Mouse (Mus musculus) midbrain, embryonic 10.5 days (tissue): Measurements from ENCODE around the gene Cdkl2. TPM values are rescaled to one million over a fixed set of nuclear protein-coding genes. Genes with fewer than 3 reads are reported as not detected.

Experiments
- DNase-seq: peaks from one replicate; pipeline ENCODE4 v3.0.0-alpha.2; 2017; ENCODE audit warnings: low spot score
- H3K27ac ChIP-seq: fragments of 300-500 bp; sonication (generic); replicated peaks from 2 replicates; pipeline ENCODE4 v1.5.1; 2016; ENCODE audit warnings: mild to moderate bottlenecking
- H3K27me3 ChIP-seq: fragments of 300-500 bp; sonication (generic); 2 replicates; pipeline ENCODE4 v1.6.1; 2016; ENCODE audit warnings: low read depth, mild to moderate bottlenecking; ENCODE audit not compliant: poor library complexity, severe bottlenecking
- H3K36me3 ChIP-seq: fragments of 300-500 bp; sonication (generic); 2 replicates; pipeline ENCODE4 v1.6.1; 2016; ENCODE audit warnings: mild to moderate bottlenecking, moderate library complexity
- H3K4me1 ChIP-seq: fragments of 300-500 bp; sonication (generic); 2 replicates; pipeline ENCODE4 v1.6.1; 2016
- H3K4me3 ChIP-seq: fragments of 300-500 bp; sonication (generic); 2 replicates; pipeline ENCODE4 v1.5.1; 2016; ENCODE audit warnings: mild to moderate bottlenecking, moderate library complexity
- H3K9me3 ChIP-seq: fragments of 300-500 bp; sonication (generic); replicated peaks from 2 replicates; pipeline ENCODE4 v1.6.1; 2016; ENCODE audit warnings: mild to moderate bottlenecking
- WGBS: fragments of 180-500 bp; shearing (Covaris S2); methylation state at CpG from one replicate; pipeline ENCODE4 v1.1.7; 2016; 5-methylcytosine and 5-hydroxymethylcytosine counted together
- polyA plus RNA-seq: library from polyadenylated mRNA; unstranded; fragments of >200 nt; fragmentation: Nextera tagmentation; extraction: Ambion mirVana; gene quantifications from 2 replicates; pipeline ENCODE4 v1.2.1, GENCODE M21; 2016

The Cdkl2 gene
- polyA plus RNA-seq, 1 experiment from 2014 or later: 0.28 TPM

GRCm38 (mm10) chr5:91989261-91989660, 54.4 kb downstream of the Cdkl2 start:
- WGBS: 91% methylated on average over 9 of the region's 9 CpGs

GRCm38 (mm10) chr5:91987799-91988198, 55.9 kb downstream of the Cdkl2 start:
- Histone ChIP-seq H3K9me3 (no peaks in the 10 kb centered on the region), H3K27me3 (no peaks in the 10 kb centered on the region), H3K4me1 (no peaks in the 10 kb centered on the region), H3K4me3 (no peak overlapping the region), H3K27ac (no peak overlapping the region), H3K36me3 (no peaks in the 10 kb centered on the region)
- no peak for DNase-seq
- WGBS: 93% methylated on average over 2 of the region's 2 CpGs

More at GRCm38 (mm10) chr5:91989261-91989660, 54.4 kb downstream of the Cdkl2 start:
- no peaks in the 10 kb centered on the region for H3K9me3 ChIP-seq
- H3K27me3 ChIP-seq: no peaks in the 10 kb centered on the region
- H3K4me3 ChIP-seq: no peak overlapping the region
- no peak for DNase-seq
- H3K36me3 ChIP-seq: no peaks in the 10 kb centered on the region
- no peak overlapping the region for H3K27ac ChIP-seq
- no peaks in the 10 kb centered on the region for H3K4me1 ChIP-seq

- 67% methylated on average over 4 of the region's 4 CpGs for WGBS
- Histone ChIP-seq H3K27ac (no peak within 1 kb of the TSS), H3K4me1 (no peaks in the 10 kb centered on the region), H3K36me3 (no peaks in the 10 kb centered on the region), H3K4me3 (no peak within 1 kb of the TSS), H3K9me3 (no peaks in the 10 kb centered on the region), H3K27me3 (no peaks in the 10 kb centered on the region)
- DNase-seq: no peak
These were observed 56.4 kb downstream of the Cdkl2 start, which contains the start of gene Odaph for GRCm38 (mm10) chr5:91987236-91987635. TSS of gene Odaph (plus strand) at chr5:91987475.

- no peak for DNase-seq
- H3K27me3 ChIP-seq: no peaks in the 10 kb centered on the region
- no peak overlapping the region for H3K27ac ChIP-seq
- H3K4me1 ChIP-seq: no peaks in the 10 kb centered on the region
- H3K4me3 ChIP-seq: no peak overlapping the region
- H3K36me3 ChIP-seq: no peaks in the 10 kb centered on the region
- 46% methylated on average over 2 of the region's 2 CpGs for WGBS
- H3K9me3 ChIP-seq: no peaks in the 10 kb centered on the region
These were observed 58.0 kb downstream of the Cdkl2 start for GRCm38 (mm10) chr5:91985721-91986120.

DNA sequence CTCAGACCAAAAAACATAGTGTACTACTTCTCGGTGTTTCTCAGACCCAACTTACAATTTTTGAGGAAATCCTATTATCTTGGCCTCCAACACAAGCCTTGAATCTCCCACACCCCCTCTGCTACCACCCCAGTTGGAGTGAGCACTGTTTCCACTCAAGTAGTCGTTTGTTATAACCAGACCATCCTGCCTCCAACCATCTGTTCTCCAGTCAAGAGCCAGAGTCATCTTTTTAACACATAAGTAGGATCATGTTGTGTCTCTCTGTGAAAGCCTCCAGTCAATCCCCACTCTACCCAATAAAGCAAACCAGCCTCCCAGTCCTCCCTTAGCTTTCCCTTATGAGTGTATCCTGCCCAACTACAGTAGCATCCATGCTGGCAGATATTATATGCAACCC, 60.2 kb downstream of the Cdkl2 start:
- Histone ChIP-seq H3K4me3 (no peak overlapping the region), H3K36me3 (no peaks in the 10 kb centered on the region), H3K27ac (no peak overlapping the region), H3K27me3 (no peaks in the 10 kb centered on the region), H3K4me1 (no peaks in the 10 kb centered on the region), H3K9me3 (no peaks in the 10 kb centered on the region)
- DNase-seq: no peak
- WGBS: 77% methylated on average over 2 of the region's 2 CpGs

- DNase-seq: no peak
- Histone ChIP-seq H3K4me3 (no peak overlapping the region), H3K27me3 (no peaks in the 10 kb centered on the region), H3K27ac (no peak overlapping the region), H3K9me3 (no peaks in the 10 kb centered on the region), H3K4me1 (no peaks in the 10 kb centered on the region), H3K36me3 (no peaks in the 10 kb centered on the region)
- WGBS: 95% methylated on average over 11 of the region's 11 CpGs
These were observed 62.4 kb downstream of the Cdkl2 start for GRCm38 (mm10) chr5:91981176-91981840.

- H3K27me3 ChIP-seq: no peaks in the 10 kb centered on the region
- H3K36me3 ChIP-seq: no peaks in the 10 kb centered on the region
- no peaks in the 10 kb centered on the region for H3K4me1 ChIP-seq
- no peak overlapping the region for H3K27ac ChIP-seq
- no peak for DNase-seq
- H3K9me3 ChIP-seq: no peaks in the 10 kb centered on the region
- H3K4me3 ChIP-seq: no peak overlapping the region
- WGBS: 83% methylated on average over 2 of the region's 2 CpGs
These were observed 66.3 kb downstream of the Cdkl2 start for GRCm38 (mm10) chr5:91977397-91977770.

DNA sequence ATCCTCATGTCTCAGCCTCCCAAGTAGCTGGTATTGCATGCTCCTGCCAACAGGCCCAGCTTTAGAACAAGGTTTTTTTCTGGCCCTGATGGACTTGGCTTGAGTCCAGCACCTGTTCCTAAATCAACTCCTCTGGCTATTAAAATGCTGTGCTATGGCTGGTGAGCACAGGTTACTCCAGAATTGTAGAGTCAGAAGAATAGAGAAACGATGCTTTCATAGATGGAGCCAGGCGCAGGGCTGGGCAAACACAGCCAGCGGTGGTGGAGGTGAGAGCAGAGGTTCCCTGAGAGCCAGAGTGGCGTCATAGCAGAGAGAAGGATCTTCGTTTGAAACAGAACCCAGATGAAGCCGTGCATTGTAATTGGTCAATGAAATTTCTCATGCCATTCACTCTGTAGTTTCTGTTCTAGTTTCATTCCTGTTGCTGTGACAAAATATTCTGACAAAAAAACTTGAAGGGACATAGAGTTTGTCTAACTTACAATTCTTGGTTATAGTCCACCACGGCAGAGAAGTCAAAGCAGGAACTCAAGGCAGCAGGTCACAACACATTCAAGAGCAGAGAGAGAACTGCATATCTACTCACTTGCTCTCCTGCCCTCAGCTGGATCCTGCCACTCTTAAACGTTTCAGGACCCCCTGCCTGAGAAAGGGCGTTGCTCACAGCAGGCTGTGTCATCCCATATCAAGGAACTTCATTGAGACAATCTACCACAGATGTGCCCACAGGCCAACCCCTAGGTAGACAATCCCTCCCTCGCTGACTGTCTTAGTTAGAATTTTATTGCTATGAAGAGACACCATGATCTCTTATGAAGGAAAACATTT, 66.9 kb downstream of the Cdkl2 start:
- no peak overlapping the region for H3K4me3 ChIP-seq
- no peaks in the 10 kb centered on the region for H3K9me3 ChIP-seq

DNA sequence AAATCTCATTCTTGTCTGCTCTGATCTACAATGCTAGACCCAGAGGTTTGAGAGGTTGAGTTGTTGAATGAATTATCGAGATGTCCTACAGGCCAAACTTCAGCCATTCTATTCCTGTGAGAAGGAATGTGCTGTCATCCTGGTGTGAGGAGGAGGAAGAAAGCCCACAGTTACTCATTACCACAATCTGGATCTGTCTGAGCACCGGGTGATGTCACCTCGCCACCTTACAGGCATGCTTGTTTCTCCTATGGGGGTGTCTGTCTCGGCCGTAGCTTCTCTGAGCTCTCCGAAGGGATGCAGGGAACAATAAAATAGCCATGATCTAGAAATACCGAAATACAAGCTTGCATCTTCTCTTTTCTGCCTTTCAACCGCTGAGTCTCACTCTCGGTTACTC, 67.9 kb downstream of the Cdkl2 start:
- Histone ChIP-seq H3K27me3 (no peaks in the 10 kb centered on the region), H3K4me1 (no peaks in the 10 kb centered on the region), H3K36me3 (no peaks in the 10 kb centered on the region), H3K4me3 (no peak overlapping the region), H3K9me3 (no peaks in the 10 kb centered on the region), H3K27ac (no peak overlapping the region)
- no peak for DNase-seq
- WGBS: 95% methylated on average over 9 of the region's 9 CpGs

More for the DNA sequence above, 66.9 kb downstream of the Cdkl2 start:
- Histone ChIP-seq H3K27me3 (no peaks in the 10 kb centered on the region), H3K36me3 (no peaks in the 10 kb centered on the region), H3K4me1 (no peaks in the 10 kb centered on the region), H3K27ac (no peak overlapping the region)
- DNase-seq: no peak
- 75% methylated on average over 10 of the region's 10 CpGs for WGBS

DNA sequence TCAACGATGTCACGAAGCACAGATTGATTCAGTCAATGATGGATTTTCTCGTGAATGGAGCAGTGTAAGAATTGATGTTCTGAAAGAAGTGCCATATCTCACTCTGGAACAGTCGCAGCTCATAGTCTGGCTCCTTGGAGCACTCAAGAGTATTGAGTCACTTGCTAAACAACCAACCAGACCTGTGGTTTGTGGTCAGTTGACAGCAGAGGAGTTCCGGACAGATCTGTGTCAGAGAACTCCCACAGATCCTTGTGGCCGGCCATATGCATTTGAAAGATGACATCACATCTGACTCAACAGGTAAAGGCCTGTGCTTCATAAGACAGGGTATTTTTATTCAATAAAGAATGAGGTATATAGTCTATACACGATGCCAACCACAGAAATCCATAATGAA, 69.7 kb downstream of the Cdkl2 start:
- DNase-seq: no peak
- 90% methylated on average over 7 of the region's 7 CpGs for WGBS
- Histone ChIP-seq H3K4me3 (no peak overlapping the region), H3K27ac (no peak overlapping the region), H3K4me1 (no peaks in the 10 kb centered on the region), H3K36me3 (peaks cover 4% of the 10 kb centered on the region; the same call in 1 of the 2 replicates), H3K9me3 (no peaks in the 10 kb centered on the region), H3K27me3 (no peaks in the 10 kb centered on the region)

- Histone ChIP-seq H3K9me3 (no peaks in the 10 kb centered on the region), H3K4me1 (no peaks in the 10 kb centered on the region), H3K27me3 (no peaks in the 10 kb centered on the region), H3K36me3 (peaks cover 4% of the 10 kb centered on the region; the same call in 1 of the 2 replicates), H3K27ac (no peak overlapping the region), H3K4me3 (no peak overlapping the region)
- no peak for DNase-seq
- 94% methylated on average over 3 of the region's 3 CpGs for WGBS
These were observed 71.6 kb downstream of the Cdkl2 start for GRCm38 (mm10) chr5:91972046-91972445.

DNA sequence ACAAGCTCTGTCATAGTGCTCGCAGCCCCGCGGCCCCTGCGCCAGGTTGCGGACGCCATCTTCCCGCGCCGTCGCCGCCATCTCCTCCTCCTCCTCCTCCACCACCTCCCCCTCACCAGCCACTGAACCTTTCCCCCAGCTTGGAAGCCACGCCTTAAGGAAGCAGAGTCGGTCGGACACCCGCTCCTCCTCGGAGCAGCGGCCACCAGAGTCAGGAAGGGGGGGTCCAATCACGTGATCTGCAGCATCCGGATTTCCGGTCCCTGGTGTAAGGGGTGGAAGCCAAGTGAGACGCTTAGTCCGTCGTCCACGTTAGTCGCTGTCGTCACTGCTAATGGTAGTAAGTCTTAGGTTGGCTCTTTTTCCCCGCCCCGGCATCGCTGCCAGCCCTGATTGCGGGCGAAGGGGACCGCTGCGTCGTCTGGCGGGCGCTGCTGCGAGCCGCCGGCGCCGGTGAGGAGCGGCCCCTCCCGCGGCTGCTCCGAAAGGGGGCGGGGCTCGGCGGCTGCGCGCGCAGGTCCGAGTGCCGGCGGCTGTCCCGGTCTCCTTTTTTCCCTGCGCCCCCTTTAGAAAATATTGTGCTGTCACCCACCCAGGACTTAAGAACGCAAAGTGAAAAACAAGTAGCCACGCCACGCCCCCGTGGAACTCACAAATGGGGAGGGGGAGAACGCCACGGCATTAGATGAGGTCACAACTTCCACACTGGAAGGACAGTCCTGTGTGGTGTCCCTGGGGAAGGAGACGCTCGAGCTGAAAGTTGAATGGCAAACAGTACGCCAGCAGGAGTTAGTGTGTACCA, 80.8 kb downstream of the Cdkl2 start, which contains the start of gene Rchy1:
TSS of gene Rchy1 (minus strand) at position 430 of the 802 bp plus-strand sequence.
- Histone ChIP-seq H3K4me3 (peak within 1 kb of the TSS; percentile 78), H3K36me3 (peaks cover 3% of the 10 kb centered on the region), H3K27ac (peak within 1 kb of the TSS; percentile 95), H3K9me3 (no peaks in the 10 kb centered on the region), H3K4me1 (peaks cover 25% of the 10 kb centered on the region), H3K27me3 (no peaks in the 10 kb centered on the region)
- under 1% methylated on average over 65 of the region's 65 CpGs for WGBS
- peak; percentile 96 for DNase-seq
